Mouse (Mus musculus) layer of hippocampus, adult 11-12 months (tissue): ENCODE results near the gene Bicra.

ENCODE experiments used
- DNase-seq: peaks from one replicate; pipeline ENCODE4 v3.0.0; 2022; ENCODE audit warnings: low spot score

Gene Bicra

DNA sequence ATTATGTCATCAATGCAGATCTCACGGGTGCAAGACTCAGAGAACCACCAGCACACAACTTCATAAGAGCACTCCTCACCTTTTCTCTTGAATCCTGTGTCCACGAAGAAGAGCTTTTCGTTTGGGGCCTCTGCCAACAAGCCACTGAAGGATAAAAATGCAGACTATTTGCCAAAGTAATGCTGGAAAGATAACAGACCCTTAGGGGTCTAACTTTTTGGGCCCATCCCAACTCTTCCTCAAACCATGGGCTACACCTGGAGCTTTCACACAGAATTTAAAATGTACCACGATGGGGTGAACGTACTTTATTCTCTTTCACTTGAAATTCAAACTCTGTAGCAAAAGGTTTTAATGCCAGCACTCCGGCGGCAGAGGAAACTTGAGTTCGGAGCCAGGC is 102.5 kb downstream of the Bicra start:
- DNase-seq: no peak

- DNase-seq: no peak
Measured at GRCm38 (mm10) chr7:15944311-15944710, 103.4 kb downstream of the Bicra start.

DNA sequence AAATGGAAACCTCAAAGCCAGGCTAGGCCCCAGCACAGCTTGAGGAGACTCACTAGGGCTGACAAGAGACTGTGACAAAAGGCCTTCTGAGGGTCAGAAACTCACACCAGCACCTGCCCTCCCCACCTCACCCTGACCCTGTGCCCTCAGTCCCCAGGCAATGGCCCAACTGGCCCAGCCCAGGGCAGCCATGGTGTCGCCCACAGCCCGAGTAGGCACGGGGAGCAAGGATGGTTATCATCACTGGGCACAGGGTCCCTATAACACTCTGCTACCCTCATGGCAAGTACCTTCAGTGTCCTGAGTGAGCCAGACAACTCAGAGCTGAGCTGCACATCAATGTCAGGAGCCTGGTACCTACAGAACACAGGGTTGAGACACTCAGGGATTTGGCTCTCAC is 109.1 kb downstream of the Bicra start:
- no peak for DNase-seq

DNA sequence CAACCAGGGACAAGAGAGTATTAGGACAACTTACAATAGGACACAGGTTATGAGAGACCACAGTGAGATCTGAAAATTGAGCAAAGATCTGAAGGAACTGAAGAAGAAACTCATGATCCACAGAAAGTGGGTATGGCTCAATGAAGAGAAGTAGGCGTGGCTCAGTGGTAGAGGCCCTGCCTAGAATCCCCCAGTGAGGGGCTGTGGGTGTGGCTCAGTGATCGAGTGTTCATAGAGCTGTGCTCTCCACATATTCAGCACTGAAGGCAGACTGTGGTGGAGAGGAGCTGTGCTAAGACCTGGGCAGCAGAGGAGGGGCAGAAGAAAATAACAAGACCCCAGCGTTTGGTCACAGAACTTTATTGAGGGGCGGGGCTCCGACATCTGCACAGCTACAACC is 110.2 kb downstream of the Bicra start:
- no peak for DNase-seq

DNA sequence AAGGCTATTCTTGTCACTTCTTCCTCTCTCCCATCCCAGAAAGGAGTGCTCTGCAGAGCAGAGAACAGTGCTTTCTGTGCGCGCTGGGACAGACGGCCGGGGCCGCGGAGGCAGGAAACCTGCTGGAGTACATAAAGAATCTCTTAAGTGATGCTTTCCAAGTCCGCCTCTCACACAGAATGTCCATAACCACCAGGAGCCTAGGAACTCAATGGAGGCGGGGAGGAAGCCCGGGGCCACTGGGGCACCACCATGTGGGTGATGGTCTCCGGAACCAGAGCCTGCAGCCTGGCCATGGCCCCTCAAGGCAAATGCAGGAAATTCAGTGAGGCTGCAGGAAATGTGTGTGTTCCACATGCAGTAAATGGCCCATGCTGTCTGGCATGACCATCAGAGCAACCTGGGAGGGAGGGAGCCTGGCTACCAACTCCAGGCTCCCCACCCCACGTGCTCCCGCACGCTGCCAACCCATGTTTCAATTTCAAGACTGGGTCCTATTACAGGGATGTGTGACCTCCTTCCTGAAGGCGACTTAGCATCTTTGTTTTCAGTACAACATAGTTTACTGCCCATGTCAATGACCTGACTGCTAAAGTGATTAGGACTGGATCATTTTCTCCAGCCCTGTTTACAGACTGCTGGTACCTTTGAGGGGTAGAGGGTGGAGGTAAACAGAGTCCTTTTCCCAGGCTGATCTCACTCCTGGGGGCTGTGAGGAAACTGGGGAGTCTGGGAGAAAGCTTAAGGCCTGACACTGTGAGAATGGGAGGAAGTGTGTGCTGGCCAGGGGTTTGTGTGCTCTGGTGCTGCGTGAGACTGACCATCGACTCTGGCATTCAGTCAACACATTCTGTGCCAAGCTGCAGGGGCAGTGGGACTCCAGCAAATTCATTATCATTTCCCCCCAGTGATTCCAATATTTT is 114.0 kb downstream of the Bicra start:
- DNase-seq: peak; percentile 56

DNA sequence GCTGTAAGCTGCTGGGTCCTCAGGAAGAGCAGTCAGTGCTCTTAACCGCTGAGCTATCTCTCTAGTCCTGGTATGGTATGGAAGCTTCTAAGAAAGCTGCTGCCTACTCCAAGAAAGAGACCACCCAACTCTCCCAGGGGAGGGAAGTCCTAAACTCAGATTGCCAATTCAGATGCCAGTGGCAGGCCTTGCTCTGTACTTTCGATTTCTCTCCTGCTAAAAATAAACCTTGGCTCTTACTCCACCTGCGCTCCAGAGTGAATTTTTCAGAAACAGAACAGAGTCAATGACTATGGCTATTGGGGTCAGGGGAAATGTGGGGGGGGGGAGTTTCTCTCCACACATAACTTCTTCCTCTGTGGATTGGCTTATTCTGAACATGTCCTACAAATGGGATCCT is 116.1 kb downstream of the Bicra start:
- no peak for DNase-seq

GRCm38 (mm10) chr7:15930543-15930942 is 117.2 kb downstream of the Bicra start:
- DNase-seq: no peak

DNA sequence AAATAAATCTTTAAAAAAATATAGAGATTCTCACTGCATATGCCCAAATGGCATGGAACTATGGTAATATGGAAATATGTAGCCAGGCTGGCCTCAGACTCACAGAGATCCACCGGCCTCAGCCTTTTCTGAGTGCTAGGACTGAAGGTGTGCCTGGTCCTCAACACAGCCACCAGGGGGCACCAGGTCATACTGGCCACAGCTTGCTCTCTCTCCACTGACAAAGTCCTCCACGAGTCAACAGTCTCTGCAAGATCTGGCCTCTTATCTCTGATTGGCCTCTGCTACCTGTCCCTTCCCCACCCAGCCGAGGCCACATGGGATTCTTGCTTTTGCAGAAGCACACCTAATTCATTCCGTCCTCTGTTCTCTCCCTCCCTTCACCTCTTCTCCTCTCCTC is 117.8 kb downstream of the Bicra start:
- DNase-seq: no peak

- peak; percentile 94 for DNase-seq
Measured at GRCm38 (mm10) chr7:15922220-15922773, 125.4 kb downstream of the Bicra start, which contains the start of gene Selenow. Gene Selenow (minus strand): TSS chr7:15922402.

DNA sequence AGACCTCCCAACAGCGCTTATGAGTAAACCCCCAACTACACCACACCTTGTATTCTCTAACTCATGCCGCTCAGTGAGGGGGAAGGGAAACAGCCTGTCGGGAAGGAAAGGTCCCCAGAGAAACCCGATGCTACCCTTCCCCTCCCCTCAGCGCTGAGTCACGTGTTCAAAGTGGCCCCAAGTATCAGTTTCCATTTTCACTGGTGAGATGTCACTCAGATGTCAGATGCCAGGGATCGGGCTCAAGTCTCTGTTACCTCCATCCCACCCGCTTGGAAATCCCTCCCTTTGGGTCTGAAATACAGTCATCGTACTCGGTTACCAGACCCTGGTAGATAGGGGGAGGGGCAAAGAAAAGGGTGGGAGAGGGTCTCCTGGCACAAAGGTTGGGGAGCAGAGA is 125.9 kb downstream of the Bicra start:
- DNase-seq: peak; percentile 27
